ENCODE assay signal across 9 mouse cellular contexts in the genomic region with DNA sequence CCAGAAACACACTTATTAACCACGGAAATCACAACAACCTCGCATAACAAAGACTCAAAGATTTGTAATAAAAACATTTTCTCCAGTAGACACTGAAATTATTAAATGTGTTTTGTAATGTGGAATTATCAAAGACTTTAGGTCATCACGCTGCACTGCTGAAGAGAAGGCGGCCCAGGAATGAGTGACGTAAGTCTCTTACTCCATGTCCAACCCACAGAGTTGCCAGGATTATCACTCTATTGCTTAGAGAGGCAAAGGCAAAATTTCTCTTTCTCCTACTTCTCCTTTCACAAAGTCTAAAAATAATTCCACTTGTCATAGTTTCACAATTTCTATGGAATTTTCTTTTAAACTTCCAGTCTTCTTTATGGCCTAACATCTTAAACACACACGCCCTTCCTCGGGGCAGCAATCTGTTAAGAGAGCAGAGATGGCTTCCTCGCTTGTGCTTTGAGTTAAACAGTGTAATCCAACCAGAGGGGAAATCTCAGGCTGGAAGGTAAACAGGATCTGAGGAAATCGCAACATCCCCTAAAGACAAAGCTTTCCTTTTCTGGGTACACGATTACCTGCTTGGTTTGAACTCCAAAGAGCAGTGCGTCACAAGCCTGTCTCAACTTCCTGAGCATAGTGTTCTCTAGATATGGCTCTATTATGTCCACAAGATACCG.
DNase-seq lines count a peak whose midpoint lies in the region; ATAC-seq and TF ChIP-seq lines count a peak whose summit lies in the region.
"Had no signal": no experiment of that assay in that cellular context is flagged by ENCODE, and none has a peak within 500 bp of the region (broad histone marks: within the 10 kb centered on the region; RNA-seq: fewer than 3 reads in every experiment).

No protein-coding gene starts in this region.

- H3K4me2 ChIP-seq in heart, embryonic 16.5 days (ENCODE audit: low read depth, low read length) = peak overlapping the region; percentile 52

- H3K36me3 ChIP-seq in heart, embryonic 16.5 days (ENCODE audit: control insufficient read depth, insufficient read depth) = no peaks in the 10 kb centered on the region

- intact Hi-C loops in gastrocnemius, postnatal 36 days (cut with DNase I) = no loop called here

- WGBS in heart, embryonic 16.5 days = 43% methylated on average over 12 of the region's 12 CpGs

- no peaks in the 10 kb centered on the region for H3K27me3 ChIP-seq in heart, embryonic 16.5 days (ENCODE audit: control insufficient read depth, insufficient read depth, low read length)

- peak overlapping the region; percentile 90 for H3K27ac ChIP-seq in bone marrow macrophage, adult 2 months (ENCODE audit: insufficient read depth, low read depth, low read length)
- peak overlapping the region; percentile 99 for H3K27ac ChIP-seq in heart, embryonic 16.5 days (ENCODE audit: low read length)

- peak; percentile 25 for DNase-seq in kidney, adult 18-20 months
- DNase-seq in kidney, postnatal 10 days = no peak
- DNase-seq in lung, postnatal 10 days = peak; percentile 67
- no peak for DNase-seq in gastrocnemius, postnatal 36 days
- no peak for DNase-seq in c-Kit-positive CD71-positive TER-119-positive erythroid progenitor cells, embryonic 14.5 days (ENCODE audit: low spot score)
- no peak for DNase-seq in right cerebral cortex, adult 18-20 months

- H3K9me3 ChIP-seq in heart, embryonic 16.5 days (replicated peaks; ENCODE audit: control insufficient read depth, low read length) = no peaks in the 10 kb centered on the region

- ATAC-seq in heart, embryonic 16.5 days (replicated peaks; ENCODE audit: extremely low read depth, insufficient read depth, low FRiP score) = no peak
- ATAC-seq: forebrain, embryonic 14.5 days had no signal

- no peak overlapping the region for H3K9ac ChIP-seq in heart, embryonic 16.5 days (ENCODE audit: low read length)

- no peak for TF ChIP-seq CTCF in bone marrow macrophage, adult 2 months (IDR thresholded peaks at IDR 0.05; ENCODE audit: low read depth, low read length)

- TF ChIP-seq POLR2A in bone marrow macrophage, adult 2 months (IDR thresholded peaks at IDR 0.05; ENCODE audit: borderline replicate concordance, low read depth, low read length) = no peak

- peak overlapping the region; percentile 43 for H3K4me3 ChIP-seq in bone marrow macrophage, adult 2 months (ENCODE audit: insufficient read depth, low read length)
- no peak overlapping the region for H3K4me3 ChIP-seq in heart, embryonic 16.5 days (ENCODE audit: low read length)

- peaks cover 56% of the 10 kb centered on the region for H3K4me1 ChIP-seq in bone marrow macrophage, adult 2 months (ENCODE audit: control insufficient read depth, insufficient read depth, low read length)
- peaks cover 51% of the 10 kb centered on the region for H3K4me1 ChIP-seq in heart, embryonic 16.5 days (ENCODE audit: control insufficient read depth, insufficient read depth, low read length)

Comparison
In these comparisons a context has a peak if more than half of its experiments do, and no peak if none do; other contexts are left out.
1. DNase-seq: peak in kidney, adult 18-20 months (single experiment) and lung, postnatal 10 days (single experiment); none in kidney, postnatal 10 days (single experiment), gastrocnemius, postnatal 36 days (0 of 2), c-Kit-positive CD71-positive TER-119-positive erythroid progenitor cells, embryonic 14.5 days (single experiment) and right cerebral cortex, adult 18-20 months (single experiment).